Mouse (Mus musculus): ENCODE data around the gene Map3k1. TPM values are rescaled to one million over a fixed set of nuclear protein-coding genes. Genes with fewer than 3 reads are reported as not detected.

Map3k1 gene
- total RNA-seq, 2 experiments from 2014 or later, result 29.9 to 33.8 TPM

DNA sequence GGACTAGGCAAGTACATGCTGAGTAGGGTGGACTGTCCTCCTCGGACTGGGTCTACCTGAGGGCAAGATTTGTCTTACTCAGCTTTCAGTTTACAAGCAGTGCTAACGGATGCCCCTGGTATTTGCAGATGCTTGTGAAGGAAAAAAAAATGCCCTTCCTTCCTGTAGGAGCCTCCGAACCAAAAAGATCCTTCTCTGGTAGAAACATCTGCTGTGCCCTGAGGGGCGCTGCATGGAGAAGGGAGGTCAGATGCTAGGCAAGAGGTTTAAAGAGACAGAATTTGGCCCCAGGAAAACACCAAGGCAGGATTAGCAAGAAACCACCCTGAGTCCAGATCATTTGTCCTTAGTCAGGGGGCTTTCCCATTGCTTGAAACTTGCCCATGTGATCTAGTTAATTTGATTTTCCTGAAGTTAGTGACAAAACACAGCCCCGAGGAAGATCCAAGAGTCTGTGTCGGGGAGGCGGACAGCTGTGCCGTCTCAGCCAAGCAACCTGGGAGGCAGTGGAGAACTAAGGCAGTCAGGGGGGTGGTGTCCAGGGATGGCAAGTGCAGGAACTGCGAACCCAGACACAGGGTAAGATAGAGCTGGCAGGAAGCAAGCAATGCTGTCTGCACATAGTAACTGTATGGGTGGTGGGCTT lies 19.2 kb downstream of the Map3k1 start:
- DNase-seq, result no peak

DNA sequence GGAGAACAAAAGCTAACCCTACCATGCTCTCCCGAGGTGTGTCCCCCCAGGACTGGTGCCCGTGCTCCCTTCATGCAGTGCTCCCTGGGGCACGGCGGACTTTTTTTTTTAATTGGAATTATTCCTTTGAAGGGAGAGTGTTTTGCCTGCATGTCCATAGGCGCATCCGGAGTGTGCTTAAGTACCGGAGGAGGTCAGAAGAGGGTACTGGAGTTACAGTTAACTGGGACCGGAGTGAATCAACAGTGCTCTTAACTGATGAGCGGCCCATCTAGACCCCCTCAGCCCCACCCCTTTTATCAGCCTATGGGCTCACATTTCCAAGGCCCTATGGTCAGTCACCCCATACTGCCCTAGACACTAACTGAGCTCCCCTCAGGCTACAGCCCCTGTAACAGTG lies 19.9 kb downstream of the Map3k1 start:
- no peak for DNase-seq

DNA sequence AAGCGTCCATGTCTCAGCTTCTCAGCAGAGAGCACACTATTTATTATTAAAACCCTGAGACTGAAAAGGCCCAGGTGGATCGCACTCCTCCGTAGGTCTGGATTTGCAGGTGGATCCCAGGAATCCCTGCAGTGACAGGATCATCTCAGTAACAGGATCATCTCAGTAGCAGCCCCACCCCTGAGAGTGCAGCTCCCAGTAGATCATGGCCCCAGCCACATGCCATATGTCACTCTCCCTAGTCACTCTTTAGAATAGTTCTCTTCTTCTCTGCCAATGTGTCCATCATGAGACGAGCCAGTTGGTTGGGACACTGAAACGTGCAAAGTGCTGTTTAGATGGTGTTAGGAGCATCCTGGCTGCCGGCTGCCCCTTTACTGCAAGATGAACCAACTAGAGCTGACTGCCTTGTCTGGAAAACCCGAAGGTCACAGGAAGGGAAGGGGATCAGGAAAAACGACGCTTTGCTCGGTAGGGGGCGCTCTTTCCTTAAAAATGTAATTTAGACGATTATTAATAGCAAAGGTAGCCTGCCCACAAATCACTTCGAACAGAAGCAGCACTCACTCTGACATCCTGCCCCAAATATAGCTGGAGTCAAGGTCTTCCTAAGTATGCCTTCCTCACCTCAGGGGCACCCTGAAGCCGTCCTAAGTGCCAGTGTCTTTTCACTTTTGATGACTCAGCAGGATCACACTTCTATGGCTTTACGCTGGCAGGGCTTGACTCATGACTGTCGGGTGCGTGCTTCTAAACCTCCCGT lies 20.8 kb downstream of the Map3k1 start:
- DNase-seq, result peak; percentile 91

DNA sequence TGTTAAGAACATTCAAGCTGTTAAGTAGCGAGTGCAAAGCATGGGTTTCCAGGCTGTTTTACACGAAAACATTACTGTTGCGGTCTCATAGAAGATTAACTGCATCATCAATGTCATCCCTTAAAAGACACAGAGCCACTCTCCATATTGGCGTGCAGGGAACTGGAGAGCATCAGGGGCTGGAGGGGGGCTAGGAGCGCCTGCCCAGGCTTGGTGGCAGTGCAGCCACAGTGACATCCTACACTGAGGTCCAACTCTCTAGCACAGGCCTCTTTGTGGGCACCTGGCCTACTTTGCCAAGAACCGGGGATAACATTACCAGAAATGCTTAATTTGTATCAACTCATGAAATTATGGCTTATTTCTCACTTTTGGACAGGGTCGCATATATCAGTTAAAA lies 22.2 kb downstream of the Map3k1 start:
- DNase-seq, result no peak

DNA sequence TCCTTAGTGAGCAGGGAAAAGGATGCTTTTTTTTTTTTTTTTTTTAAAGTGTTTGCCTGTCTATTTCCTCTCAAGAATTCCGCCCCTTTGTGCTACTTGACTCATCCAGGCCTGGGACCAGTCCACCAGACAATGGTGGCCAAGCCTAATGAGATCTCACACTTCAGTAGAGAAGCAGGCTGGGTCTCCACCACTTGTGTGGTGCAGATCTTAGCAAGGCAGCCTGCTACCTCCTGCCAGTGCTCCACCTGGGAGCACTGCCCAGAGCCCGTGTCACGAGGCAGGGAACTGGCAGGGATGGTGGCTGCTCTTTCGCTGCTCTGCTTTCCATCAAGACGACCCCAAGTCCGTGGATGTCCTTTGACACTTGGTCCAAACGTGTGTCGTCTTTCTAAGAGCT lies 25.3 kb downstream of the Map3k1 start:
- DNase-seq, result no peak

DNA sequence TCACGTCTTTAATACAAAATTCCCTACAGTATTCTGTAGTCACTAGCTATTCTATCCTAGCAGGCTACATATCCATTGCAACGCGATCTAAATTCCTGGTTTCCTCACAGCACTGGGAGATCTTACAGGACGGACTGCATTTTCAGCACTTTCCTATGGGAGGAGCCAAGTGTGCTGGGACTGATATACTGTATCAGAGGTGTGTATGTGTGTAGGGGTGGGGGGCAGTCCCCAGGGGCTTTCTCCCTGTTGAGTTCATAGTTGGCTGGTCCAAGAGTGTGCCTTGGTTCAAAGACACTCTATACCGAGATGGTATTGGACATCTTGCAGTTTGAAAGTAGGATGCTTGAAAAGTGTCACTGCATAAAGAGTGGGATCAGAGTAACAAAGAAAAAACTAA lies 29.3 kb downstream of the Map3k1 start:
- DNase-seq, result no peak

DNA sequence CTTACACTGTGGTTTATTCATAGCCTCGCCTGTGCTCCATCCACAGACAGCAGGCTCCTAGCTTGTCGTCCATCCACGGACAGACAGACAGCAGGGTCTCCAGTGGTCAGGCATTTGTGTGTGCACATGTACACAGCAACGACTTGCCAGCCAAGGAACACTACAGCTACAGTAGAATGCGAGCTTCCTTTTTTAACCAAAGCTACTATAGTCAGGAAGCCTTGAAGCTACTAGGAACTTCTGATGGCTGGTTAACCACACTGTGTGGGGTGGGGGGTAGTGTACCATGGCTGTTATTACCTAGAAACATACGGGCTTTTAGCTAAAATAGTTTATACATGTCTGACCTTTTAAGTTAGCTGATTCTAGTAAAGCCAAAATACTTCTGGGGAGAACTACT lies 30.2 kb downstream of the Map3k1 start:
- no peak for DNase-seq

DNA sequence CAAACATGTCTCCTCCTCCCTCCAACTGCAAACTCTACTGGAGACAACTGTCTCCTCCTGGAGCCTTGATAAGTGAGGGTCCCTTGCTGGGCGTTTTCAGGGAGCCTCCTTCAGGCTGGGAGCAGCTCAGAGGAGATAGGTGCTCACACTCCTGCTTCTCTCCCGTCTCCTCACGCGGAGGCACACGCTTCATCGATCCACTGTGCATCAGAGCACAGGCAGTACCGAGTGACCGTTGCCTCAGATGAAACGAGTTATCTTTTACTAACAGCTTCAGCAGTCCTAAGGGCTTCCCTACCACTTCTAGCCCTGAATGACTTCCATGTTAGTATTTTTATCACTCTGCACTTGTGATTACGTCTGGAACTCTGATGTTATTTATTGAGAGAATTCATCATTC lies 30.9 kb downstream of the Map3k1 start:
- no peak for DNase-seq

DNA sequence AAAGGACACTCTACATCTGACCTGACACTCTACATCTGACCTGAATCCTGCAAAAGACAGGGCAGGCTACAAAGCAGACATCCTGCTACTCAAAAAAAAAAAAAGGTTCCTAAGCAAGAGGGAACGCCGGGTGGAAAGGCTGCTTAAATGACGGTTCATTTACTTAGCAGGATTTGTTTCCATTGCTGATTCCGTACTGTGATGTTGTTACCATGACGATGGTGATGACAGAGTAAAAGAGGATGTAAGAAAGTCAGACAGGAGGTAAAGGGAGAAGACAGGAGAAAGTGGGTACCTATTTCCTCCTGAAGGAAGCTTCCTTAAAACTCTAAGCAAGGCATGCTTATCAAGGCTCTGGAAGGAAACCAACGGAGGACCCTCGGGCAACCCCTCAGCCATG lies 31.6 kb downstream of the Map3k1 start:
- no peak for DNase-seq

DNA sequence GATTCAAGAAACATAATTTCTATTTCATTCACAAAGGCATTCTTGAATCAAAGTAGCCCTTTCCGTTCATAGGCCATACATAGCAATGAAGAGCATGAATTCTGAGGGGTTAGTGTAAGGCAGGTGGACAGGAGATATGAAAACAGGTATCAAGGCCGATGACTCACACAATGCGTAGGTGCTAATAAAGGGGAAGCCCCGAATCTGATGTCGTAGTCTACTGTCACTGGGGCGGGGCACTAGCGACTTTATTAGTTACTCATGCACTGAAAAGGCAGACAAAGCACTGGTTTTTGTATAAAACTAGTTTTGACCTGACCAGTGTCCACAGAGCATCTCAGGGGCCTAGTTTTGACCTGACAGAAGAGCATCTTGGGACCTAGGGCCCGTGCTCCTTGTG lies 36.7 kb downstream of the Map3k1 start:
- DNase-seq, result no peak

DNA sequence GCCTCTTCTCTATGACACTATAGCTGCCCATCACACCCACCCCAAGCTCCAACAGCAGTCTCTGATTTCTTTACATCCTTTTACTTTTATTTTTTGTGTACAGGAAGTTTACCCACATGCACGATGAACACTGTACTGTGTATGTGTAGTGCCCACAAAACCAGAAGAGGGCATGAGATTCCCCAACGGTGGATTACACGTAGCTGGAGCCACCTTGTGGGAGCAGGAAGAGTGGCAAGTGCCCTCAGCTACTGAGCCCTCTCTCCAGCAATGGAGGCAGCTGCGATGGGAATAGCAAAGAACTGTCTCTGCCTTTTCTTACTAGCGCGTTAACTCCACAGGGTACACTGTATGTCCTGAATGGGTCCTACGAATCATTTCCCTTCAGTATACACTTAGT lies 37.6 kb downstream of the Map3k1 start:
- peak; percentile 68 for DNase-seq

DNA sequence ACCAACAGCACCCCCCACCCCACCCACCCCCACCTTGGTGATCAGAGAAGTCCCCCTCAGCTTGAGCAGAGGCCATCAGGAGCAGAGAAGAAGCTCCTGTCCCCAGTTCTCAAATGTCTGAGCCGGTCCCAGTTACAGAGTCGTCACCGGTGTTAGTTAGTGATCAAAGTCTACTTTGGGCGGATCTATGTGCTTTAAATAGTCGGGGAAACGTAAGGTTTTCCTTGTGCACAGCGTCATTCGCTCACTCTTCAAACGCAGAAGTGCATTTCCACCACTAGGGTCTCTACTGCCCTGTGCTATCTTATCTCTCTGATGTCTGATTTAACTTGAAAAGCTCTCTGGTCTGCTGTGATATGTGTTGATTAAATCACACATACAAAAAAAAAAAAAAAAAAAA lies 38.0 kb downstream of the Map3k1 start:
- no peak for DNase-seq

DNA sequence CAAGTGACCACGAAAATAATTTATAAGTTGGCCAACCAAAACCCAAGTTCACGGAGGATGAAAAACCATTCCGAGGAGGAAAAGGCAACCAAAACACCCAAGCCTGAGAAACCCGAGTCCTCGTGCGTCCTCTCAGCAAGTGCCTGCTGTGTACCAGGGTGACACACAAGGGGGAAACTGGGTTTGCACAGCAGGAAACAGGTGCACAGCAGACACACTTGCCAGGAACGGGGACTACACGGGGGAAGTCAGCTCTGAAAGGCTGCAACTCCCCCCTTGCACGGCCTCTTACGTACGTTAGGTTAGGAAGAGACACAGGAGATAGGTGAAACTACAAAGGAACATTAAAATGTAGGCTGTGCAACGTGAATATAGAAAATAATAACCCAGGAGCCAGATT lies 46.3 kb downstream of the Map3k1 start:
- DNase-seq, result no peak

DNA sequence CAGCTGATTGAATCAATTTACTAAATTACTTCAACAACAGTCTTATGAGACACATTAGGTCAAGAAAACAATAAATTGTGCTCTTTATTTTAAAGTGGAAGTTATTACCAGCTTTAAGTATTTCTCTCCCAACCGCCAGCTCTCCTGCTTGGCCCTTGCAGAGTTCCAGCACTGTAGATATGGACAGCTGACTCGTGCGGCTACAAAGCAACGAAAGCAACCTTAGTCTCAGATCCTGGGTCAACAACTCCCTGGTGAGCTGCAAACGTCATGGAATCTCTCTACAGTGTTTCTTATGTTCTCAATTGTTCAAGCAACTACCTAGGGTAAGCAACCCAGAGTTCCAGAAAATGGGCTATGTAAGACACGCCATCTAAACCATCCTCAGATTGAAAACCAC lies 51.8 kb downstream of the Map3k1 start:
- DNase-seq, result no peak

DNA sequence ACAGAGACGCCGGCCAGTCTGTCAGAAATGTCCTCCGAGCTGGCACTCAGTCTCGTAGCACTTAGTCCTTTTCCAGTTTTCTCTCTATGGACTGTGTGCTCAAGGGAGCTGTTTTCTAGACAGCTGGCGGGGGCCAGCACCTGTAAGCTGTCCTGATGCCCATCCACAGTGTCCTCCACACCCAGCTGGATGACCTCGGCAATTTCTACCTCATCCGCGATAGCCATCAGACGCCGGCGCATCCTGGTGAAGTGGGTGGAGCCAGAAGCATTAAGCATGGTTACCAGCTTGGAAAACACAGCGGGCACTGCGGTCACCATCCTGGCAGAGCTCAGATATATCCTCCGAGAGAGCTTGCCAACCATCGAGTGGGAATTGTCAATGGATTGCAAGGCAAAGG lies 52.9 kb downstream of the Map3k1 start:
- DNase-seq, result no peak

DNA sequence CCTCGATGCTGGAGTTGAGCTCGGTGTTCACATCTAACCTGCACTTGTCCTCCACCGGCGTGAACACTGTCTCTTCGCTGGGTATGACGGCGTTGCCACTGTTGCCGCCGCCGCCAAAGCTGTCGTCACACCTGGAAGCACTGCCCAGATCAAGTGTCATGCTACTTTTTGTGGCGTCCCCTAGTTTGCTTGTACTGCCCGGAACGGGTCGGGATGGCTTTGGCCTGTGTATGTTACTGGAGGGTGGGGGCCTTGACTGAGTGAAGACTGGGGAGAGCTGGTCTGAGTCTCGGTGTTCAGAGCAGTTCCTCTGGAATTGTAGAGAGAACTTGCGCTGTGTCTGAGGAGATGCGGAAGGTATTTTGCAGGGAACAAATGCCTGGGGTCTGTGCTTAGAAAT lies 53.4 kb downstream of the Map3k1 start:
- no peak for DNase-seq

DNA sequence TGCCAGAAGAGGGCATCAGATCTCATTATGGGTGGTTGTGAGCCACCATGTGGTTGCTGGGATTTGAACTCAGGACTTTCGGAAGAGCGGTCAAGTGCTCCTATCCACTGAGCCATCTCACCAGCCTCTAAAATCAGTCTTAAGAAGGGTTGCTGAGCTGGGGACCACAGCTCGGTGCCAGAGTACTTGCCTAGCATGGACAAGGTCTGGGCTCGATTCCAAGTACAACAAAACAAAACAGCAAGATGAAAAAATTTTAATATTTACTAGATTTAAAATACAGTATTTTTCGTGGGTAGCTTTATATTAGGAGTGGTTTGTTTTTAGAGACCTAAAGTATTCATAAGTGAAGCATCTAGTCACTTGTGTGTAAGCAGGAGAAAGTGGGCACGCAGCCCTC lies 55.5 kb downstream of the Map3k1 start:
- no peak for DNase-seq

DNA sequence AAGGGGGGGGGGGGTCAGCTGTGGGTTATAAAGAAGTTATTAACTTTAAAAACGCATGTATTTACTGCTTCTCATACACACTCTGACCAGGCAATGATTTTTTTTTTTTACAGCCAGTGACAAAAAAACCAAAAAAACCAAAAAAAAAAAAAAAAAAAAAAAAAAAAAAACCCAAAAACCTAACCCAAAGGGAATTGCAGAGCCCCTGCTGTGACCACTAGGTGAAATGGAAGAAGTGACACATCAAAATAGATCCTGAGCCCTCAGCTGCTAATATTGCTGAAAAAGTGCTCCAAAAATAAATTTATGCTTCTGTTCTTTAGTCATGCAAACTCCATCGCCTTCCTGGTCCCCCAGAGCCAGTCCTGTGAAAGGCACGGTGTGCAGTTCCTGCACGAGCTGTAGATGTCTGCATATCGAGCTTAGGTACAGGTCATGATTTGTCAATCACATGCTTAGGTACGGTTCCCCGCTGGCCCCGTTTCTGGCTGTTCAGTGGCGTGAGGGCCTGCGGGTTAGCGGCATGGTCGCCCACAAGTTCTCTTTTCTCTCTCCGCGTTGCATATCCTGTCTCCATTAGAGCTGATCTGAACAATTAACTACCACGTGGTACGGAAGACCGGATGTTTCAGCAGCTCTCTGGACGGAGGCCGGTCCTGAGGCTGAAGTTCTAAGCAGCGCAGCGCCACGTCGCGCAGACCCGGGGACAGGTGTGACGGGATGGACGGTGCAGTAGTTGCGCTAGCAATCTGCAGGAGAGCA lies 60.3 kb downstream of the Map3k1 start:
- no peak for DNase-seq

DNA sequence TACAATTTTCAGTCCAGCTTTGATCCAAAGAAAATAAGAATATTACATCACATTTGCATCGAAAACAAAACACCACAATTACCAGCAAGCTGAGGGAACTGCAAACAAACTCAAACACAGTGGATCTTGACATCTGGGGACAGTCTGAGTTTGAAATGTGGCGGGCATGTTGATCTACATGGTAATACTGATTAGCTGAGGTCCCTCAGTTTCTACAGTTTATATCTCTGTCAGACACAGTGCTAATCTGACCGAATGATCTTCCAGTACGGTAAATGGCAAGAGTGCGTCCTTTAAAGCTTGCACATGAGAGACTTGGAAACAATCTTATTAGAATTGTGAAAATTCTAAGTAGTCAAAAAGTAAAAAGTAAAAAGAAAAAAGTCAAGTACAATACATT lies 62.0 kb downstream of the Map3k1 start:
- no peak for DNase-seq

DNA sequence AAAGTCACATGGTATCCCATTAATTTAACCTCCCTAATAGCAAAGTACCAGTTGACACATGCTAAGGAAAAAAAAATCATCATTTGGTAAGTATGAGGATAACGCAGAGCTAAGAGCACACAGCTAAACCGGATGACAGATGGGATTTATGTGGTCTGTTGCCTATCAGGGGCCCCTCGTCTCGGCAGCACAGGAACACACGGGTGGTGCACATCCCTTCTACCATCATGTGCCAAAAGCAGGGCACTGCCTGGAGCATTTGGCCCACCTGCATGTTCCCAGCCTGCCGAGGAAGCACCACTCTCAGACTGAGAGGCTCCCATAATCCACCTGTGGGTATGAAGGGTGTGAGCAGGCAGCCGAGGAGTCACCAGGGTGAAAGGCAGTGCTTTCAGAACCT lies 63.6 kb downstream of the Map3k1 start:
- no peak for DNase-seq

DNA sequence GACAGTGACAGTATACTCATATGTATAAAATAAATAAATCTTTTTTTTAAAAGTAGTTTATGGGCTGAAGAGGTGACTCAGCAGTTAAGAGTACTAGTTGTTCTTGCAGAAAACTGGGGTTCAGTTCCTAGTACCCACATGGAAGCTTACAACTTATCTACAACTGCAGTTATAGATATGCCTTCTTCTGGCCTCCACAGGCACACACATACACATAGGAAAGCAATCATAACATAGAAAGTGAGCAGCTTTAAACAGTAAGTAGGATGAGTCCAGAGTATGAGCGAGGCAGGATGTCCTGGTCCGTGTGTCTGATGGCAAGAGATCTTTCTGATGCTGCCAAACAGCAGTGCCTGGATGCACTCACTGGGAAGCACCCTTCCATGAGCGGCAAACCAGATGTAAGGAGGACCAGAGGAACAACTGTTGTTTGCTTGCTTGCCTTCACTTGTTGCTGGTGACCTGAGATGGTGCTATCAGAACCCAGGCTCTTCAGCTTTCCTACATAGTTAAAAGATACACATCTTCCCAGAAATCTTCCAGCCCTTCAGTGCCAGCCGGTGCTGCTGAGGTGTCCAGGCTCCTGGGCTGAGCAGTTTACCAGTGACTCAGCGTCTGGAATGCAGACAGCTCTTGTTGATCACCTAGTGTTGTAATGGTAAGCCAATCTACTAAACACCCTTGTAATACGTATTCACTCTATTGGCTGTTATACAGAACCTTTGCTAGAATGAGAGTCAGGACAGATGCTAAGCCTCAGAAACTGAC lies 64.4 kb downstream of the Map3k1 start:
- DNase-seq, result no peak

DNA sequence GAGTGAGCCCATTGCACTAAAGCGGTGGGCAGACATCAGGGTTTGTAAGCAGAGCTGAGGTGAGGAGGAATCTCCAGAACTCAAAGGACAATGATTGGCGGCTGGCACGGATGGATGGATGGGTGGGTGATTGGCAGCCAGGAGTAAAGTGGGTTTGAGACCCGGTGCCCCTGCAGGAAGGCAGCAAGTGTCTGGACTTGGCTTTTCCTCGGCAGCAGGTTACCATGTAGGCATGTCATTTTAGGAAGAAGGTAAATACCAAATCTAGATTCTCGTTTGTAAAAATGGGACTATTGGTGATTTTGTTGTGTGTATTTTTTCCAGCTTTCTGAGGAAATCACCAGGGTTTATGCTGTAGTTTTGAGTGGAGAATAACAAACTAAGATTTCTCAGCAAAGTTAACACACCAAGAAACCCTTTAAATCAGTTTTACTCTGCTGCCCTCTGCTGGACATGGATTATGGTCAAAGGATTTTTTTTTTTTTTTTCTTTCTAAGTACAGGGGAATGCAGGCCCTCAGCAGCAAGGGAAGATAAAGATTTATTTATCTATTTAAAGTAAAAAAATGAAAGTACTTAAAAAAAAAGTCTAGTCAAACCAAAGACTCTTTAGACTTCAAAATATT lies 66.7 kb downstream of the Map3k1 start:
- DNase-seq, result peak; percentile 71

Data from heart, postnatal 4 days (tissue).